20 mouse cellular contexts compared by ENCODE assay signal in genomic region chr10:128620241-128620640, GRCm38 (mm10). TPM values are rescaled to one million over a fixed set of nuclear protein-coding genes. Genes with fewer than 3 reads are reported as not detected.
DNase-seq lines count a peak whose midpoint lies in the region; ATAC-seq and TF ChIP-seq lines count a peak whose summit lies in the region.
"Had no signal": no experiment of that assay in that cellular context is flagged by ENCODE, and none has a peak within 500 bp of the region (broad histone marks: within the 10 kb centered on the region; RNA-seq: fewer than 3 reads in every experiment).

No protein-coding gene starts in this region.

- H3K36me3 ChIP-seq in CH12.LX (replicated peaks in 1 of 2; ENCODE audit: control insufficient read depth in 1 of 2, insufficient read depth in 1 of 2, low read length in 1 of 2) = peaks cover 25 to 26% of the 10 kb centered on the region in 2 experiments
- H3K36me3 ChIP-seq in hindbrain, embryonic 16.5 days (ENCODE audit: control insufficient read depth, insufficient read depth, low read length) = peaks cover 13% of the 10 kb centered on the region

- no peak for TF ChIP-seq POLR2A in CH12.LX (IDR thresholded peaks at IDR 0.05; ENCODE audit: low read depth, low read length)

- ATAC-seq in CD4-positive, CD25-positive, alpha-beta regulatory T cell, adult 4 months = peak; percentile 53
- no peak for ATAC-seq in hindbrain, embryonic 16.5 days
- ATAC-seq: activated CD4-positive, CD25-positive, alpha-beta regulatory T cell, adult 4 months had no signal

- H3K79me2 ChIP-seq in CH12.LX (replicated peaks; ENCODE audit: control insufficient read depth, extremely low read depth, insufficient read depth, poor library complexity, severe bottlenecking) = peaks cover 13% of the 10 kb centered on the region

- no peak overlapping the region for H3K27ac ChIP-seq in CH12.LX (ENCODE audit: insufficient read depth, low read depth)
- no peak overlapping the region for H3K27ac ChIP-seq in hindbrain, embryonic 16.5 days (ENCODE audit: low read depth, low read length)

- TF ChIP-seq RAD21 in CH12.LX (IDR thresholded peaks at IDR 0.05; ENCODE audit: low read depth, low read length) = no peak

- in situ Hi-C loops in CH12.LX (cut with MboI; ENCODE audit: low pct_ligation_motif_present, low pct_unique_long_range_greater_than_20kb, low sequenced_read_pairs) = no loop called here

- no peak for DNase-seq in CH12.LX (ENCODE audit: extremely low read depth)
- DNase-seq in thymus, postnatal 0 days (ENCODE audit: low spot score) = no peak
- DNase-seq: adrenal gland, adult 2 months; adrenal gland, adult 8-10 months; adrenal gland, postnatal 10 days; adrenal gland, postnatal 14 days; adrenal gland, postnatal 25 days; adrenal gland, postnatal 36 days; B cell, adult 2 months; cerebellum, adult 11 months; cerebellum, adult 11-12 months; cerebellum, adult 18-20 months; cerebellum, adult 2 months; cerebellum, adult 8-10 months had no signal

- H3K4me2 ChIP-seq in CH12.LX (ENCODE audit: insufficient read depth, low read depth, poor library complexity, severe bottlenecking) = no peak overlapping the region
- H3K4me2 ChIP-seq in hindbrain, embryonic 16.5 days (ENCODE audit: low read length) = no peak overlapping the region

- no peak overlapping the region for H3K4me3 ChIP-seq in CH12.LX (replicated peaks in 1 of 3; ENCODE audit: low read depth in 2 of 3, low read length in 2 of 3, poor library complexity in 1 of 3)
- no peak overlapping the region for H3K4me3 ChIP-seq in hindbrain, embryonic 16.5 days (ENCODE audit: low read length)

- no peaks in the 10 kb centered on the region for H3K27me3 ChIP-seq in CH12.LX (replicated peaks)
- no peaks in the 10 kb centered on the region for H3K27me3 ChIP-seq in hindbrain, embryonic 16.5 days (replicated peaks; ENCODE audit: control insufficient read depth, insufficient read depth, low read length)
- H3K27me3 ChIP-seq: Patski had no signal

- H3K9me3 ChIP-seq in CH12.LX (replicated peaks; ENCODE audit: low read length) = no peaks in the 10 kb centered on the region
- no peaks in the 10 kb centered on the region for H3K9me3 ChIP-seq in hindbrain, embryonic 16.5 days (ENCODE audit: control insufficient read depth, low read length)
- H3K9me3 ChIP-seq: G1E had no signal

- no peak overlapping the region for H3K9ac ChIP-seq in CH12.LX (ENCODE audit: insufficient read depth, low read depth)
- H3K9ac ChIP-seq in hindbrain, embryonic 16.5 days (ENCODE audit: low read depth, low read length) = no peak overlapping the region

- dilution Hi-C loops in CH12.LX (cut with MboI; ENCODE audit: extremely low pct_ligation_motif_present, extremely low pct_unique_long_range_greater_than_20kb, low sequenced_read_pairs) = no loop called here

- no peak for TF ChIP-seq CTCF in CH12.LX (conservative IDR thresholded peaks at IDR 0.05 in 1 of 2, IDR thresholded peaks at IDR 0.05 in 1 of 2; ENCODE audit: low read depth in 2 of 2, low read length in 2 of 2)

- peaks cover 6 to 43% of the 10 kb centered on the region in 2 experiments for H3K4me1 ChIP-seq in CH12.LX (ENCODE audit: control insufficient read depth in 1 of 2, insufficient read depth in 2 of 2)
- H3K4me1 ChIP-seq in hindbrain, embryonic 16.5 days (ENCODE audit: control insufficient read depth, insufficient read depth, low read depth, low read length) = peaks cover 3% of the 10 kb centered on the region

- TF ChIP-seq EP300 in CH12.LX (IDR thresholded peaks at IDR 0.05; ENCODE audit: low read length) = 0 out of 2 replicates have a peak, but pooled peaks have one; percentile 32

TF ChIP-seq in CH12.LX, 34 proteins besides CTCF, POLR2A, EP300 and RAD21:
- TF ChIP-seq TBP (conservative IDR thresholded peaks at IDR 0.05; ENCODE audit: low read depth, low read length) (no peak), NRF1 (IDR thresholded peaks at IDR 0.05; ENCODE audit: low read depth, low read length) (0 out of 2 replicates have a peak, but pooled peaks have one; percentile 3), MEF2A (IDR thresholded peaks at IDR 0.05; ENCODE audit: borderline replicate concordance, low read depth, low read length) (peak; percentile 53; the same call in 1 of the 2 replicates), BHLHE40 (IDR thresholded peaks at IDR 0.05; ENCODE audit: low read depth, low read length) (peak; percentile 57)
TF ChIP-seq in CH12.LX: peak in this region for 3.

RNA-seq across cellular contexts. Expression of gene Rps26, which starts 6.3 kb away (rescaled TPM):
- polyA plus RNA-seq in CD4-positive, CD25-positive, alpha-beta regulatory T cell, adult 4 months (2017; shearing (Covaris generic)) = 1,000 to 10,000 TPM; 1,420 to 1,755 TPM
- total RNA-seq in CH12.LX (2012; rRNA removed) = 2,580 and 2,987 TPM in 2 replicates
- total RNA-seq in CH12.LX (2014; rRNA removed) = 1,667 and 1,906 TPM in 2 replicates
- 2,220 and 2,250 TPM in 2 replicates for polyA plus RNA-seq in CH12.LX (2012; ENCODE audit: insufficient read length, low read depth)
- 296 and 313 TPM in 2 replicates for polyA plus RNA-seq in hindbrain, embryonic 16.5 days (2015; fragmentation: Nextera tagmentation; extraction: Ambion mirVana)
- polyA plus RNA-seq in thymus, postnatal 0 days (2015; fragmentation: Nextera tagmentation; extraction: Ambion mirVana) = 1,143 and 1,215 TPM in 2 replicates

RNA-seq across cellular contexts. Expression of gene Ikzf4, which starts 25.6 kb away (rescaled TPM):
- 100 to 1,000 TPM; 102 to 158 TPM for polyA plus RNA-seq in CD4-positive, CD25-positive, alpha-beta regulatory T cell, adult 4 months (2017; shearing (Covaris generic))
- total RNA-seq in CH12.LX (2012; rRNA removed) = 0.08 and 0.13 TPM in 2 replicates
- 0.09 TPM in 1 of 2 replicates, not detected in the other for total RNA-seq in CH12.LX (2014; rRNA removed)
- 0.57 and 1.5 TPM in 2 replicates for polyA plus RNA-seq in CH12.LX (2012; ENCODE audit: insufficient read length, low read depth)
- polyA plus RNA-seq in hindbrain, embryonic 16.5 days (2015; fragmentation: Nextera tagmentation; extraction: Ambion mirVana) = 15.3 and 18.9 TPM in 2 replicates
- 0.98 and 1.1 TPM in 2 replicates for polyA plus RNA-seq in thymus, postnatal 0 days (2015; fragmentation: Nextera tagmentation; extraction: Ambion mirVana)
- total RNA-seq: MEL had no signal

RNA-seq across cellular contexts. Expression of gene Erbb3, which starts 30.8 kb away (rescaled TPM):
- polyA plus RNA-seq in CD4-positive, CD25-positive, alpha-beta regulatory T cell, adult 4 months (2017; shearing (Covaris generic)) = 1 to 10 TPM; 6.6 to 9.3 TPM
- total RNA-seq in CH12.LX (2012; rRNA removed) = 12.6 and 13.2 TPM in 2 replicates
- total RNA-seq in CH12.LX (2014; rRNA removed) = 11.3 and 13.0 TPM in 2 replicates
- polyA plus RNA-seq in CH12.LX (2012; ENCODE audit: insufficient read length, low read depth) = 7.4 and 7.7 TPM in 2 replicates
- 1.3 and 1.6 TPM in 2 replicates for polyA plus RNA-seq in hindbrain, embryonic 16.5 days (2015; fragmentation: Nextera tagmentation; extraction: Ambion mirVana)
- 0.85 and 0.87 TPM in 2 replicates for polyA plus RNA-seq in thymus, postnatal 0 days (2015; fragmentation: Nextera tagmentation; extraction: Ambion mirVana)

RNA-seq across cellular contexts. Expression of gene Suox, which starts 53.6 kb away (rescaled TPM):
- polyA plus RNA-seq in CD4-positive, CD25-positive, alpha-beta regulatory T cell, adult 4 months (2017; shearing (Covaris generic)) = 10 to 100 TPM; 25.7 to 44.3 TPM
- 8.3 and 10.5 TPM in 2 replicates for total RNA-seq in CH12.LX (2012; rRNA removed)
- 10.9 and 11.4 TPM in 2 replicates for total RNA-seq in CH12.LX (2014; rRNA removed)
- polyA plus RNA-seq in CH12.LX (2012; ENCODE audit: insufficient read length, low read depth) = 9.0 TPM in 2 replicates
- polyA plus RNA-seq in hindbrain, embryonic 16.5 days (2015; fragmentation: Nextera tagmentation; extraction: Ambion mirVana) = 14.9 and 16.1 TPM in 2 replicates
- polyA plus RNA-seq in thymus, postnatal 0 days (2015; fragmentation: Nextera tagmentation; extraction: Ambion mirVana) = 13.4 and 16.9 TPM in 2 replicates

RNA-seq across cellular contexts. Expression of gene Pa2g4, which starts 54.5 kb away (rescaled TPM):
- polyA plus RNA-seq in CD4-positive, CD25-positive, alpha-beta regulatory T cell, adult 4 months (2017; shearing (Covaris generic)) = 100 to 1,000 TPM; 114 to 117 TPM
- 133 and 166 TPM in 2 replicates for total RNA-seq in CH12.LX (2012; rRNA removed)
- 126 and 129 TPM in 2 replicates for total RNA-seq in CH12.LX (2014; rRNA removed)
- 550 and 650 TPM in 2 replicates for polyA plus RNA-seq in CH12.LX (2012; ENCODE audit: insufficient read length, low read depth)
- polyA plus RNA-seq in hindbrain, embryonic 16.5 days (2015; fragmentation: Nextera tagmentation; extraction: Ambion mirVana) = 128 and 130 TPM in 2 replicates
- polyA plus RNA-seq in thymus, postnatal 0 days (2015; fragmentation: Nextera tagmentation; extraction: Ambion mirVana) = 238 and 264 TPM in 2 replicates
